Mouse (Mus musculus) frontal cortex, adult (tissue): ENCODE results near the gene Pdap1.
"Not testable (repeated sequence)": the region's sequence is repeated elsewhere in the genome, so short reads cannot be mapped to it uniquely, and the experiment has no call there.

Source experiments
- ATAC-seq: cut with Nextera tagmentation; 2 replicates; pipeline ENCODE4 v1.9.2; 2017; ENCODE audit warnings: mild to moderate bottlenecking, moderate library complexity, mixed read lengths; ENCODE audit not compliant: low TSS enrichment

Pdap1 gene

DNA sequence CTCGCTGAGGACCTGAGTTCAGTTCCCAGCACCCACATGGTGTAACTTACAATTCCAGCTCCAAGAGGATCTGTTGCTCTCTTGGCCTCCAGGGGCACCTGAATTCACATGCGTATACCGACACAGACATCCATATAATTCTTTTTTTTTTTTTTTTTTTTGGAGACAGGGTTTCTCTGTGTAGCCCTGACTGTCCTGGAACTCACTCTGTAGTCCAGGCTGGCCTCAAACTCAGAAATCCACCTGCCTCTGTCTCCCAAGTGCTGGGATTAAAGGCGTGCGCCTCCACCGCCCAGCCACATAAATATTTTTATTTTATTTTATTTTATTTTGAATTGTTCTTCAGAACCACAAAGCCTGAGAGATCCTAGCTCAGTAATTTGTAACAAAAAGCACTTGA, 56.8 kb downstream of the Pdap1 start:
- ATAC-seq: not testable (repeated sequence)

DNA sequence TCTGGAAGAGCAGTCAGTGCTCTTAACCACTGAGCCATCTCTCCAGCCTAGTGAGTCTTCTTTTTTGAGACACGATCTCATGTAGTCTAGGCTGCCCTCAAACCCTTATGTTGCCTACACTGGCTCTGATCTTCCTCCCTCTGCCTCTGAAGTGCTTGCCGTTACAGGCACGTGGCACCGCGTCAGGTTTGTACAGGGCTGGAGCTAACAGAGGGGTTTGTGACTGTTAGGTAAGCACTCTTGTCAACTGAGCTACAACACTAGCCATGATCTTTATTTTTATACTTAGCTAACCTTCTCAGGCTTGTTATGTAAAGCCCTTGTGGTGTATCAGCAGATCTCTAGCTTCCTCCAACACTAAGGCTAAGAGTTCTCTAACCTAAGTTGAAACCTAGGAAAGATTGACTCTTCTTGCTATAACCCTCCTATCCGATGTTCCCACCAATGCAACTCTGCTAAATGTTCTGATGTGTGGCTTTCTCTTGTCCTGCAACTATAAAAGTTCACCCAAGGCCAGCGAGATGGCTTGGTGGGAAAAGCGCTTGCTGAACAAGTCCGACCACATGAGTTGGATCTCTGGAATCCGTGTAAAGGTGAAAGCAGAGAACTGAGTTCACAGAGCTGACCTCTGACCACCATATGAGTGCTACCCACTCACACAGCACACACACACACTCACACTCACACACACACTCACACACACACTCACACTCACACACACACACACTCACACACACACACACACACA, 58.0 kb downstream of the Pdap1 start:
- ATAC-seq: no peak
